Mouse (Mus musculus) embryo, embryonic 10 days (tissue): ENCODE results near the gene Pex5l.

Source experiments
- DNase-seq: peaks from one replicate; pipeline ENCODE4 v3.0.0-alpha.2; 2015; ENCODE audit warnings: low spot score

Gene Pex5l

GRCm38 (mm10) chr3:32939802-32940501, 203.1 kb downstream of the Pex5l start:
- no peak for DNase-seq

DNA sequence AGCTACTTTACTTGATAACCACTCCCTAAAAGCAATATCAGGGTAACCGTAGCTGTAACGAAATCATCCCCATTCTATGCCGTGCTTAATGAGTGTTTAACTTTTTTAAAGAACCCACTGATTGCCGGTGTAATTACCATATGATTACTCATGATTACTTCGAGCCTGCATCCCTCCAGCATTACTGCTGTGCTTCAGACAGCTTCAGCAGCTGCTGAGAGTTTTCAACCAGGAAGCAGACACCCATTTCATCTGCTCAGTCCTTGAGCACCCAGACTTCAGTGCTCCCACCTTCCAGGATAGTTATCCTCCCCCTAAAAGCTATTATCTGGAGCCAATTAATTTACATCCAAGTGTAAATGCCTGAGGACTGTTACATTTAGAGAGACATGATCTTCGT, 218.9 kb downstream of the Pex5l start:
- no peak for DNase-seq

- peak; percentile 70 for DNase-seq
Observed at GRCm38 (mm10) chr3:32910071-32910551, 232.9 kb downstream of the Pex5l start.

DNA sequence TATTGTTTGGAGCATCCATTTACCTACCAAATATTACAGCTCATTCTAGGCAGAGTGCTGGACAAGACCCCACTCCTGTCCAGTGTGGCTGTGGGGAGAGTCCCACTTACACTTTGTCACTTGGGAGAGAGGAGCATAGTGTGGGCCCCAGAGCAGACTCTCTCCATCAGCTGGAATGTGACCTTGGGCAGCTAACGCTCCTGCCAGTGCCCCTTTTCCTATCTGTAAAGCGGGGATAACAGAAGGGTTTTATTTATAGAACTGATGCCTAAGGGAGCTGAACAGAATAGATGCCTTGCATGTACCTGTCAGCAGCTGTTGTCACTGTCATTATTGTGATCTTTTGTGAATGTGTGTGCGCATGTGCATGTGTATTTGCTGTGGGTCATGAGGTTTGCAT, 234.6 kb downstream of the Pex5l start:
- no peak for DNase-seq

DNA sequence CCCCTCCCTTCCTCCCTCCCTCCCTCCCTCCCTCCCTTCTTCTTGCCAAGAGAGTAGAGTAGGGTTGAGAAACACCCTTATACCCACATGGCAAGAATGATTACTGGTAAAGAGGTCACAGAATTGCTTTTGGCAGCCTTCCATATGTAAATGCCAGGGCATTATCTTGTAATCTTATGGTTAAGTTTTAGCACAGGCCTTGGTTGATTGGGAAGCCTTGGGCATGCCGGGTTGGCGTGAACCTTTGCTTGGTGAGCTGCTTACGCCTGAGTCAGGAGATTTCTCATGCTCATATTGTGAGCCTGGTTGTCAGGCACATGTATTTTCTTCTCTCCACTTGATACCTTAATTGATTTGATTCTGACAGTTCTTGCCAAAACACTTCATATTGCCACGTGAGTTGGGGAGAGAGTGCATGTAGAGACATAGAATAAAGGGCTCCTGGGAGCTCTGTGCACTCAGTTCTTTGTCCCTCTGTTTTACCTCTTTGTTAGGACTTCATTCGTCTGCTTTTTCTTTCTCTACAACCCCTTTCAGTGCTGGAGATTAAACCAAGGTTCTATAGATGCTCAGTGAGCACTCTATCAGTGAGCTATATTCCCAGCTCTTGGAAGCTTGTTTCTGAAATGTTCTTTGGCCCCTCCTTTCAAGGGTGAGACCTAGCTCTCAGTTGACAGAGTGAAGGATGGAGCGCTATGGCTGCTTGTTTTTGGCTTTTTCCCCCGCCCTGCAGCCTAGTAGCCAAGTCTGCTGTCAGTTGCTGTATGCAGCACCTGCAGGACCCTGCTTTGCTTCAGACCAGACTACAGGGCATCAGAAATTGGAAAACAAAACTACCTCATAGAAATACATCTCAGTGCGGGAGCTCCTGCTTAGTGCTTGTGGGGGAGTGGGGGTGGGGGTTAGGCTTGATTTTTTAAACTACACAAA, 236.9 kb downstream of the Pex5l start:
- DNase-seq: no peak

DNA sequence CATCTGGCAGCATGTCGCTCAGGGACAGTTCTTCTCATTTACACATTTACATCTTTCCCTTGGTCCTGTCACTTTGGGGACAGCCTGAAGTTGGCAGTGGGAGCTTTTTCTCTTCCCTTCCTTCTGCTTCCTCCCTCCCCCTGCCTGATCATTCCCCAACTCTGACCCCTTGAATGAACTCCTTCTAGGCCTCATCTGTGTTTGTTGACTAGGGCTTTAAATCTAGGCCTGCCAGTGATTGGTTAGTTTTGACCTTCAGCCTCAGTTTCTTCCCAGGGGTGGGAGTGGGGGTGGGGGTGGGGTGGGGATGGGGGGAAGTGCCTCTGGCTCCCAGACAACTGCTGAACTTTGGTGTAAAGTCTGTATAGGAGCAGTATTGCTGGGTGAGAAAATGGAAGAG, 238.4 kb downstream of the Pex5l start:
- no peak for DNase-seq

DNA sequence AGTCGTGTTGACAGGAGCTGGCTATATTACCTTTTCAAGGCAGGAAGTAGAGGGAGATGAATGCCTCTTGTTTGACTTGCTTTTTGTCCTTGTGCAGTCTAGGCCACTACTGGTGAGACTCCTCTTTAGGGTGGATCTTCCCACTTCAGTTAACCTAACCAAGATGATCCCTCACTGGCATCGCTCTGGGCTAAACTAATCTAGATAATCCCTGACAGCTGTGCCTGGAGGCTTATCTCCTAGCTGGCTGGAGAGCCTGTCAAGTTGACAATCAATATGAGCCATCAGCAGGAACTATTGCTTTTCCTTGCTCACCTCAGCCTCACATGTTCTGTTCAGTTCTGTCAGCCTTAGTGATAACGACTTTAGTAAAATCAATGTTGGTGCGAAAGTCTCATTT, 239.6 kb downstream of the Pex5l start:
- DNase-seq: no peak
